Mouse (Mus musculus) kidney, embryonic 15.5 days (tissue): ENCODE measurements around the gene Oprm1. TPM values are rescaled to one million over a fixed set of nuclear protein-coding genes. Genes with fewer than 3 reads are reported as not detected.

Experiments
- ATAC-seq: fragments of 200-750 bp; cut with Nextera tagmentation; replicated peaks from 2 replicates; pipeline ENCODE4 v1.8.0; 2017; ENCODE audit warnings: moderate TSS enrichment; ENCODE audit not compliant: low FRiP score
- H3K27ac ChIP-seq: fragments of 300-500 bp; sonication (generic); 2 replicates; pipeline ENCODE4 v1.5.1; 2015; ENCODE audit warnings: mild to moderate bottlenecking, inconsistent platforms
- H3K27me3 ChIP-seq: fragments of 300-500 bp; sonication (generic); 2 replicates; pipeline ENCODE4 v1.6.1; 2015; ENCODE audit warnings: inconsistent platforms
- H3K36me3 ChIP-seq: fragments of 300-500 bp; sonication (generic); 2 replicates; pipeline ENCODE4 v1.6.1; 2015; ENCODE audit warnings: inconsistent platforms
- H3K4me1 ChIP-seq: fragments of 300-500 bp; sonication (generic); 2 replicates; pipeline ENCODE4 v1.6.1; 2015; ENCODE audit warnings: inconsistent platforms
- H3K4me2 ChIP-seq: fragments of 300-500 bp; sonication (generic); 2 replicates; pipeline ENCODE4 v1.6.1; 2015; ENCODE audit warnings: moderate library complexity, mild to moderate bottlenecking, inconsistent platforms
- H3K4me3 ChIP-seq: fragments of 300-500 bp; sonication (generic); replicated peaks from 2 replicates; pipeline ENCODE4 v1.5.1; 2015; ENCODE audit warnings: mild to moderate bottlenecking, inconsistent platforms
- H3K9ac ChIP-seq: fragments of 300-500 bp; sonication (generic); 2 replicates; pipeline ENCODE4 v1.6.1; 2015; ENCODE audit warnings: mild to moderate bottlenecking, inconsistent platforms
- H3K9me3 ChIP-seq: fragments of 300-500 bp; sonication (generic); replicated peaks from 2 replicates; pipeline ENCODE4 v1.6.1; 2016; ENCODE audit warnings: inconsistent platforms
- WGBS: fragments of 180-500 bp; shearing (Covaris S2); methylation state at CpG from one replicate; pipeline ENCODE4 v1.1.7; 2015; ENCODE audit warnings: mixed read lengths; 5-methylcytosine and 5-hydroxymethylcytosine counted together
- polyA plus RNA-seq: library from polyadenylated mRNA; unstranded; fragments of >200 nt; fragmentation: Nextera tagmentation; extraction: Ambion mirVana; gene quantifications from 2 replicates; pipeline ENCODE4 v1.2.1, GENCODE M21; 2015

Oprm1 gene
- polyA plus RNA-seq, 1 experiment from 2014 or later = 0.10 TPM

DNA sequence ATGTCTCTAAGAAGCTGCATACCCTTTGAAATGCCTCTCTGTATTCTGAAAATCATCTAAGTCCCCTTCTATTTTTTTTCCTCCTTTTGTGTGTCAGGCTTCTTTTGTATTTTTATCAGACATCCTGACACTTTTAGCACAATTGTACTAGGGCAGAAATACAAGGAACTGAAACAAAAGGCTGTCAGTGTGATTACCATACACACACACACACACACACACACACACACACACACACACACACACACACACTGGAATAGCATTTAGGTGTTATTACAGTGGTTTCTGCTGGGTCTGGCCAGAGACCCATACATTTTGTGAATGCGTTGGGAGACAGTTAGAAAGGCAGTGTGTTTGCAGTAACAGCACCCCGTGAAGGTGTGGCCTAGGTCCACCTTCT lies 275.2 kb downstream of the Oprm1 start:
- Histone ChIP-seq H3K27me3 (no peaks in the 10 kb centered on the region), H3K27ac (no peak overlapping the region), H3K9me3 (no peaks in the 10 kb centered on the region), H3K4me1 (no peaks in the 10 kb centered on the region), H3K4me2 (no peak overlapping the region), H3K4me3 (no peak overlapping the region), H3K36me3 (no peaks in the 10 kb centered on the region), H3K9ac (no peak overlapping the region)
- ATAC-seq = no peak
- WGBS = 88% methylated on average over 2 of the region's 2 CpGs

DNA sequence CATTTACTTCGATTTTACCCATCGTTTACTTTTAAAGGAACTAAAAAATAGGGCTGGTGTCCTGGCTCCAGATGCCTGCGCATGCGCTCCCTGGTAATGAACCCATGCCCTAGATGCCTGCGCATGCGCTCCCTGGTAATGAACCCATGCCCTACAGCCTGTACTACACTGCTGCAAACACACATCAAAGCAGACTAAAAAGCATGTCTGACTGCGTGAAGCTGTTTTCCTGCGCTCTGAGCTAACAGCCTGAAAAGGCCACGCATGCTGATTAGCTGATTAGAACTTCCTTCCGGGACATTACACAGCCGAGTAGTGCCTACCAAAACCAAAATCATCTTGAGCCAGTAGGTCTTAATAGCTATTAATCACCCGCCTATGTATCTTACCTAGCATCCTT lies 277.2 kb downstream of the Oprm1 start:
- ATAC-seq = no peak; the same call in 1 of the 2 replicates
- Histone ChIP-seq H3K4me3 (no peak overlapping the region), H3K9me3 (no peaks in the 10 kb centered on the region), H3K4me1 (no peaks in the 10 kb centered on the region), H3K9ac (no peak overlapping the region), H3K27ac (peak overlapping the region; percentile 5), H3K36me3 (no peaks in the 10 kb centered on the region), H3K27me3 (no peaks in the 10 kb centered on the region), H3K4me2 (no peak overlapping the region)
- WGBS = 69% methylated on average over 12 of the region's 12 CpGs

DNA sequence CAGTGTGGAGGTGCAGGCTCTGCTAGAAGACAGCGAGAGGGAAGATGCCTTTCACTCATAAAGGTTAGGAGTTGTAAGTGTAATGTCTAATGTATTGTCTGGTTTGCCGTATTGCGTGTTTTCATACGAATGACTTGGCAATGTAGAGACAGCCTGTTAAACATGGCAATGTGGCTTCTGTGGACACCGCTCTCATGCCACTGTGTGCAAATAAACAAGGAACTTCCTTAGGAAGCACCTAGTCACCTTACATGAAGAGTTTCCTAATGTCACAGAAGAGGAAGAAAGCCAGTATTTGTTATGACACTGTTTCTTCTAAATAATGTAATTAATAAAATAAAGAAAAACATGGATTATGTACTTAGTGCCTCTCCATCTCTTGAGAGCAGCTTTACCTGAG lies 278.9 kb downstream of the Oprm1 start:
- Histone ChIP-seq H3K4me2 (no peak overlapping the region), H3K27me3 (no peaks in the 10 kb centered on the region), H3K27ac (no peak overlapping the region), H3K4me1 (no peaks in the 10 kb centered on the region), H3K9ac (no peak overlapping the region), H3K9me3 (no peaks in the 10 kb centered on the region), H3K4me3 (no peak overlapping the region), H3K36me3 (no peaks in the 10 kb centered on the region)
- ATAC-seq = no peak
- WGBS = 91% methylated on average over 5 of the region's 5 CpGs

DNA sequence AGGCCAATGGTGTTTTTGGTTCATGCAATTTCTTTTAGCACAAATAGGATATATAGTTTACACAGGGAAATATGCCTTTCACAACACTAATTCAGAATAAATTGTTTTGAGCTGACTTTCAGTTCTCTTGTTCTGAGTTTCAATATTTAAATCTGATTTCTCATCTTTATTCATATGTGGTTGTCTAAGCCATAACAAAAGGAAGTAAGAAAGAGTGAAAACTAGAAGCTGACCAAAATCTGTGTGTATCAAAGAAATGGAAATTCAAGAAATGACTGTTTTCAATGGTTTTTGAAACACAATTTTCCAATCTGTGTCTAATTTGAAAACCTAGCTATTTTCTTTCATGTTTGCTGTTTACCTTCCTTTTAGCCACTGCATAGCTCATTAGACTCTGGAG lies 282.7 kb downstream of the Oprm1 start:
- no peak for ATAC-seq
- no peak overlapping the region for H3K9ac ChIP-seq
- H3K27me3 ChIP-seq = no peaks in the 10 kb centered on the region
- 0 out of 2 replicates have a peak, but pooled peaks cover 2% of the 10 kb centered on the region for H3K4me1 ChIP-seq
- H3K27ac ChIP-seq = no peak overlapping the region
- H3K4me3 ChIP-seq = no peak overlapping the region
- H3K9me3 ChIP-seq = no peaks in the 10 kb centered on the region
- no peak overlapping the region for H3K4me2 ChIP-seq
- H3K36me3 ChIP-seq = no peaks in the 10 kb centered on the region

DNA sequence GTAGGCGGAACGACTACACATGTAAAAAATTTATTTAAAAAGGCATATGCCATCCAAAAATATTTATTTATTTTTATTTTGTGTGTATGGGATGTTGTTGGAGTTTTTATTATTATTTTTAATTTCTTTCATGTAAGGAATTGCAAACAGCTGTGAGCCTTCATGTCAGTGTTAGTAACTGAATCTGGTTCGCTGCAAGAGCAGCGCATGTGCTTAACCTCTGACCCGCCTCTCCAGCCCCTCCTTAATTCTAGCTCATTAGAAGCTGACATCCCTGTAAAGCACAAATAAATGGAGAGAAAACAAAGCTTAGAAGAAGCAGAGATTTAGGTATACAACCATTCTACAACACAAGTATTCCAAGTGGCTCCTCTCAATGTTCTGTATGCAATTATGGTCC lies 285.6 kb downstream of the Oprm1 start:
- H3K4me2 ChIP-seq = no peak overlapping the region
- peaks cover 16% of the 10 kb centered on the region; the same call in 1 of the 2 replicates for H3K4me1 ChIP-seq
- no peak overlapping the region for H3K4me3 ChIP-seq
- no peaks in the 10 kb centered on the region for H3K27me3 ChIP-seq
- H3K36me3 ChIP-seq = no peaks in the 10 kb centered on the region
- ATAC-seq = no peak
- H3K27ac ChIP-seq = no peak overlapping the region
- no peaks in the 10 kb centered on the region for H3K9me3 ChIP-seq
- 55% methylated on average over 5 of the region's 5 CpGs for WGBS
- H3K9ac ChIP-seq = no peak overlapping the region

DNA sequence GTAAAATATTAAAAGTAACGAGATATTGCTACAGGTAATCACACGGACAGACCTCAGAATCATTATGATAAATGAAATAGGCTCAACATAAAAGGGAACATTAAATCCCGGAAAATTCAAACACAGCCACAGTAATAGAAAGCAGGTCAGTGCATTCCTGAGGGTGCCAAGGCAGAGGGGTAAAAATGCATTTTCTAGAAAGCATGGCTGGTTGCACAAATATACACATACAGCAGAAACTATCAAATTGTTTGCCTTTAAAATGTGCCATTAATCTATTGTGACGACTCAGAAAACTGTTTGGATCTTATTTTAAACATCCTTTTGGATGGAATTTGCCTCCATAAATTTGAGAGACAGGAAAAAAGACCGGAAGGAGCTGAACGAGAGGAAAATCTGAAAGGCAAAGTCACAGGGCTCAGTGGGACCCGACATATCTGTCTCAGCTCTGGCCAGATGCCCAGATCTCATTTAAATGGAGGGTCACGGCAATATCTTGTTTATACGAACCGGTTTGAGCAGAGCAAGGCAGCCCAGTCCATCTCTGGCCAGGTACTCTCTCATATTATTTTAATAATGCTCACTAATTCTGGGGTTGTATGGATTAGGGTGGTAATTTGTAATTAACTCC lies 289.1 kb downstream of the Oprm1 start:
- ATAC-seq = peak; percentile 89; the same call in 1 of the 2 replicates
- Histone ChIP-seq H3K27ac (peak overlapping the region; percentile 74), H3K9me3 (no peaks in the 10 kb centered on the region), H3K4me3 (no peak overlapping the region), H3K4me2 (0 out of 2 replicates have a peak overlapping the region, but pooled peaks have one; percentile 2), H3K9ac (no peak overlapping the region), H3K36me3 (no peaks in the 10 kb centered on the region), H3K27me3 (no peaks in the 10 kb centered on the region), H3K4me1 (peaks cover 19% of the 10 kb centered on the region)
- 42% methylated on average over 10 of the region's 10 CpGs for WGBS

DNA sequence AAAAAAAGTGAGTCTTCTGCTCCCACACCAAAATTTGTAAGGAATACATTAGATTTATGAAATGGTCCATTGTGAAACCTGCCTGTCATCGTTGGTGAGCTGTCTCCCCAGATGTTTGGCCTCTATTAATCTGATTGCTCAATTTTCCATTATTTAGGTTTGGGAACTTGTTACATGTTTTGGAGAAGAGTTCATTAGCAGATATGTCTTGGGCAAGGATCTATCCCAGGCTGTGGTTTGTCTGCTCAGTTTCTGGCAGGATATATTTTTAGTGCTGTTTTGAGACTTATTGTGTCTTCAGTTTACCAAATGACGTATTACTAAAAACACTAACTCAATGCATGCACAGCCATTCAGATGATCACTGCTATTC lies 289.6 kb downstream of the Oprm1 start:
- 56% methylated on average over 2 of the region's 2 CpGs for WGBS
- no peak for ATAC-seq
- no peaks in the 10 kb centered on the region for H3K27me3 ChIP-seq
- no peak overlapping the region for H3K9ac ChIP-seq
- H3K9me3 ChIP-seq = no peaks in the 10 kb centered on the region
- H3K4me1 ChIP-seq = peaks cover 22% of the 10 kb centered on the region
- H3K4me2 ChIP-seq = 0 out of 2 replicates have a peak overlapping the region, but pooled peaks have one; percentile 2
- no peak overlapping the region for H3K4me3 ChIP-seq
- no peaks in the 10 kb centered on the region for H3K36me3 ChIP-seq
- peak overlapping the region; percentile 74 for H3K27ac ChIP-seq

DNA sequence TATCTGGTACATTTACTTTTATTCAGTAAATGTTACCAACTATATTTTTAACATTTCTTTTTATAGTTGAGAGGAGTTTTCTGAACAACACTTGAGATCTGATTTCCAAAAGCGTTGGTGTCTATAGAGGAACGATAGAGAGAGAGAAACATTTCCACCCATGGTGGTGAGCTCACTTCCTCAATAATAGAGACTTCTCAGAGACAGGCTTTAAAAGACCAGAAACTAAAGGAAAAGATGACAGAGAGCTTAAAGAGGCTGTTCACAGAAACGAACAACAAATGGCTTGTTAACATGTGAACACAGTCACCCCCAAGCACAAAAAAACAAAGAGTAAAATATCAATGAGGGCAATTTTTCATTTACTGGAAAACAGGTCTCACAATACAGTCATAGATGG lies 291.6 kb downstream of the Oprm1 start:
- no peak for ATAC-seq
- H3K9ac ChIP-seq = no peak overlapping the region
- H3K4me1 ChIP-seq = peaks cover 20% of the 10 kb centered on the region
- H3K27ac ChIP-seq = no peak overlapping the region
- WGBS = 75% methylated on average over 3 of the region's 3 CpGs
- no peaks in the 10 kb centered on the region for H3K9me3 ChIP-seq
- no peaks in the 10 kb centered on the region for H3K36me3 ChIP-seq
- H3K4me2 ChIP-seq = no peak overlapping the region
- no peaks in the 10 kb centered on the region for H3K27me3 ChIP-seq
- no peak overlapping the region for H3K4me3 ChIP-seq

DNA sequence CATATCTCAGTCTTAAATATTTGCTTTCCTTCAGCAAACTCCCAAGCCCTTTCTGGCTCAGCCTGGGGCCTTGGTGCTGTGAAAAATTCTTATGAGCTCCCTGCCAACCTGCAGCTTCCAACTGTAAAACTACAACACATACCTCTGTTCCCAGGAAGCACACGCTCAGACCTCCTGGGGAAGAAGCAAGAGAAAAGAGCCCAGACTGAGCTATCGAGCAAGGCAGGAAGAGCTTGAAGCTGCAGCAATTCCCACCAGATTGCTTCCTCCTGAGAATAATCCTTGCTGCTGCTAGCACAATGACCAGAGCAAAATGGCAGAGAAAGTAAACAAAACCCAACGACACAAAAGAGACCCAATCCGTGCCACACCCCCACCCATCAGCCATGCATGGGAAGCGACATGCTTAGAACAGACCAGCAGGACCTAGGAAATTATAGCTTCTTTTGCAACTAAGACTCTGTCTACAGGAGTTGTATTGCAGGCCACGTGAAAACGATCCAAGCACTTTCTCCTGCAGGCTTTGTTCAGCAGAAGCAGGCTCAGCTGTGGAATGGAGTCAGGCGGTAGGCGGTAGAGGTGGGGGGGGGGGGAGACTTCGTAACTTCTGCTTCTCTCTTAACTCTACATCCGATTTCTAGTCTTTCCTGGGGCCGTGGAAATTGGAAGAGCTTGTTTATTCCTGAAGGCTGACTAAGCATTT lies 294.2 kb downstream of the Oprm1 start, which contains the start of gene Ipcef1:
TSS of gene Ipcef1 (minus strand) at position 164 of the 703 bp plus-strand sequence.
- 38% methylated on average over 12 of the region's 12 CpGs for WGBS
- peak within 1 kb of the TSS; percentile 31 for H3K4me2 ChIP-seq
- H3K27ac ChIP-seq = peak within 1 kb of the TSS; percentile 83
- H3K4me1 ChIP-seq = peaks cover 16% of the 10 kb centered on the region
- H3K4me3 ChIP-seq = no peak within 1 kb of the TSS
- no peaks in the 10 kb centered on the region for H3K9me3 ChIP-seq
- no peak for ATAC-seq
- H3K36me3 ChIP-seq = no peaks in the 10 kb centered on the region
- H3K9ac ChIP-seq = no peak within 1 kb of the TSS
- H3K27me3 ChIP-seq = no peaks in the 10 kb centered on the region

DNA sequence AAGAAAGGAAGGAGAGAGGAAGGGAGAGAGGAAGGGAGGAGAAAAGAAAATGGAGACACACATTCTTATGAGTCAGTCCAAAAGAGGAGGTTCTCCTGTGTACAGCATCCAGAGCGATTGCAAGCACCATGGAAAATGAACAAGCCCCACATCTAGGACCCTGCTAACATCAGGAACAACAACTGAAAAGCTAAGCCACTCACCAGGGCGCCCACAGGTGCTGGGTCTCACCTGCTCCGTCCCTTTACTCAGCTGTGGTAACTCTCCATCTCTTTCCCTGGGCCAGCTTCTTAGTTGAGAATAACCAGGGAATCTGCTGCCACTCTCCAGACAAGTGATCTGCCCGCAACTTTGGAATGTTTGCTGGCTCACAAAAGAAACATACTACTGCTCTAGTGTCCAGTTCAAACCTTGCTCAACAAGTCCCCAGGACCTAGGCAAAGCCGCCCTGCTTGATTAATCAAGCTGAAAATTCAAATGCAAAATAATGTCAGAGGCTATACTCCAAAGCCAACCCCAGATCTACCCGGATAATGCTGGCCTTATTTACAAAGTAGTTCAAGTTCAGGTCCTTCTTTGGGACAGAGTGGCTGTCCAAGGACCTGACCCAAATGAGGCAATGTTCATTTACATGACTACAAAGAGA lies 296.4 kb downstream of the Oprm1 start:
- Histone ChIP-seq H3K4me3 (peak overlapping the region; percentile 20; the same call in 1 of the 2 replicates), H3K9ac (peak overlapping the region; percentile 21; the same call in 1 of the 2 replicates), H3K27me3 (no peaks in the 10 kb centered on the region), H3K4me2 (peak overlapping the region; percentile 17; the same call in 1 of the 2 replicates), H3K9me3 (no peaks in the 10 kb centered on the region), H3K27ac (peak overlapping the region; percentile 89), H3K36me3 (no peaks in the 10 kb centered on the region), H3K4me1 (peaks cover 7% of the 10 kb centered on the region)
- 68% methylated on average over 6 of the region's 6 CpGs for WGBS
- ATAC-seq = peak; percentile 87

DNA sequence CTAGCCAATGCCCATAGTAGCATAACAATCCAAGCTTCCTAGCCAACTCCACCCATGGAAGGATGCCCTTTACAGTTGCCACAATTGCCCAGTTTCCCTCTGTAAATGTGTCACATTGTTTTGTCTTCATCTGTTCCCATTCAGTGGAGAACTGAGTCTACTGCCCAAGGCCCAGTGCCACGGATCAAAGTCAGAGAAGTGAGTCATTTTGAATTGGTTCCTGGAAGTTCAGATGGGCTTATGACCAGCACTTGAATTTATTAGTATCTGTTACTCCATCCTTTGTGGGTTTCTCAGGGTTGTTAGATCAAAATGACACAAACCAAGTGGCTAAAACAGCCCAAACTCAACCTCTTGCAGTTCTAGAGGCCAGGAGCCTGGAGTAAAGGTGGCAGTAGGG lies 299.2 kb downstream of the Oprm1 start:
- Histone ChIP-seq H3K27ac (no peak overlapping the region), H3K9me3 (no peaks in the 10 kb centered on the region), H3K36me3 (no peaks in the 10 kb centered on the region), H3K4me3 (no peak overlapping the region), H3K4me1 (peaks cover 3% of the 10 kb centered on the region), H3K9ac (no peak overlapping the region), H3K27me3 (no peaks in the 10 kb centered on the region), H3K4me2 (no peak overlapping the region)
- WGBS = 79% methylated on average over 1 of the region's 1 CpGs
- no peak for ATAC-seq

DNA sequence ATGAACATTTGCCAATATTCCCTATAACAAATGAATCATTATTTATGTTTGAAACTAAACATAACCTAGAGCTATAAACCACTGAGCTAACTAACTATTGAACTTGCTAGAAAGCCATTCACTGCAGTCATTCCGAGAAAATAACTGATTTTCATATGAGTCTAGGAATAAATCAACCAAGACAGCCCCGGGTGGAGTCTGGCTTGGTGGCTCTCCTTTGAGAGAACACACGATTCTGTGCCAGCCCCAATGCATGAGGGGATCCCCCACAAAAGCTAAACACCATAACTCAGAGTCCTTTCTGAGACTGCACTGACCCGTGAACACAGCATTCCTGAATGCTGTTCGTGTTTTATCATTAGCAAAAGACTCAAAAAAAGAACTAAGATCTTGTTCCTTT lies 302.0 kb downstream of the Oprm1 start:
- Histone ChIP-seq H3K27me3 (no peaks in the 10 kb centered on the region), H3K36me3 (no peaks in the 10 kb centered on the region), H3K4me2 (no peak overlapping the region), H3K9me3 (no peaks in the 10 kb centered on the region), H3K4me3 (no peak overlapping the region), H3K4me1 (0 out of 2 replicates have a peak, but pooled peaks cover 2% of the 10 kb centered on the region), H3K27ac (no peak overlapping the region), H3K9ac (no peak overlapping the region)
- ATAC-seq = no peak
- WGBS = 37% methylated on average over 5 of the region's 5 CpGs
